Mouse (Mus musculus): Measurements from ENCODE around the gene Tctn1.

Tctn1 gene

DNA sequence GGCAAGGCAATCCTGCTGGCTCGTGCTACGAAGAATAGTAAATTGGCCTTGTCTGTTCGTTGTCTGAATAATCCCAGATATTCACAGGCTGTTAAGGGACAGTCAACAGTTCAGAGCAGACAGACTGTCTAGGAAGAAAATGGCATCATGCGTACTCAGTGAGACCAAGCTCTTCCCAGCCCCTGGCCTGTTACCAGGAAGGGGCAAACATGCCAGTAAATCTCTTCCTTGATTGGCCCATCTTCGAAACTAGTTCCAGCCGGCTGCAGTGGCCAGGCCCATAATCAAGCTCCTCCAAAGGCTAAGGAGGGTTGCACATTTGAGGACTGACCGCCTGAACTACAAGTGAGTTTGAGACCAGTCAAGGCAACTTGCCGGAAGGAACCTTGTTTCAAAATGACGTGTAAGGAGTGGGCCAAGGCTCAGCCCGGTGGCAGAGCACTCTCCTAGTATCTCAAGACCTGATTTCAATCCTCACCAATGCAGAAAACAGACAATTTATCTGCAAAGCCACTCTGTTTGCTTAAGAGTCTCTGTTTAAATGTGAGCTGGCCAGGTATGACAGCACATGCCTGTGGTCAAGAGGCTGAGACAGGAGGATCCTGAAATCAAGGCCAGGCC, 17.6 kb downstream of the Tctn1 start:
- no peak for DNase-seq

DNA sequence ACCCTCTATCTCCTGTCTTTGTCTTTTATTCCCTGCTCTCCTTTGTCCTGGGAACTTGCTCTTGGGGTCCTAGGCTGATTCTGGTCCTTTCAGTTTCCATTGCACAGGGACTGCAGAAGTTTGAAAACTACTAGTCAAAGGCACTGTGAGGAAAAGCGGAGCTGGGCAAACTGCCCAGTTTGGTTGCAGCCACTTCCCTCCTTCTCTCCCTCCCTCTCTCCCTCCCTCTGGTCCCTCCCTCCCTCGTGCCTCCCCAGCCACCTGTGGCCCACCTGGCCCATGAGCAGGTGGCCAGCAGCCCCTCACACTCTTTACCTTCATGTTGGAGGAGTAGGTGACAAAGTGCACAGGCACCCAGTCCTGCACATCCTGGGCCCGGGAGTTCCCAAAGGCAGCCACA, 19.1 kb downstream of the Tctn1 start:
- no peak for DNase-seq

DNA sequence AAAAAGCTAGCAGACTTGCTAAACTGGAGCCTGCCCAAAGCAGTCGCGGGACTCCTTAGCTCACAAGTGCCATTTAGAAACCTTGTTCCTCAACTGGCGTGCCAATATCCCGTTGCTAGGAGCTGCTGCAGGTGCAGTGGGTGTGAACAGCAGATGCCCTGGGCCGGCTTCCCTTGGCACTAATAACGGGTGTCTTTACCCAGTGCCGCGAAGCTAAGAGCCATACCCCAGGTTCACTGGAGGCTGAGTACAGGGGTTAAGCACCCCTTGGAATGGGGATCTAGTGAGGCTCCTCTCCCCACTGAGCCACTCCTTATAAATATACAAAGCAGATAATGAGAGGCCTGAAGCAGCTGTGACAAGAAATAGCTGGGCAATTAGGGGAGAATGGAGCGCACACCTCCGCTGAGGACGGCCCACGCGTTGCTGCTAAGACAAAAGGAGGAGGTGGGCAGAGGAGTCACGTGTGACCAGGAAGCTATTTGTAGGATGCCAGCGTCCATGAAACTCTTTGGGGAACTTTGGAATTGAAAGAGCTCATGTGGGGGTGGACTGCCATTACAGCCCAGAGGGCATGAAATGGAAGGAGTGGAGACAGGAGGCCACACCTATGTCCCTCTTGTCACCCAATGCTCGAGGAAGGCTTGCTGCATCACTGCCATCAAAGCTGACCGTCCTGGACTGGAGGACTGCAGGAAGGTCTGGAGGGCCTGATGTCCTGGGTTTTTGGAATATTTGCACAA, 20.3 kb downstream of the Tctn1 start:
- DNase-seq, result no peak

DNA sequence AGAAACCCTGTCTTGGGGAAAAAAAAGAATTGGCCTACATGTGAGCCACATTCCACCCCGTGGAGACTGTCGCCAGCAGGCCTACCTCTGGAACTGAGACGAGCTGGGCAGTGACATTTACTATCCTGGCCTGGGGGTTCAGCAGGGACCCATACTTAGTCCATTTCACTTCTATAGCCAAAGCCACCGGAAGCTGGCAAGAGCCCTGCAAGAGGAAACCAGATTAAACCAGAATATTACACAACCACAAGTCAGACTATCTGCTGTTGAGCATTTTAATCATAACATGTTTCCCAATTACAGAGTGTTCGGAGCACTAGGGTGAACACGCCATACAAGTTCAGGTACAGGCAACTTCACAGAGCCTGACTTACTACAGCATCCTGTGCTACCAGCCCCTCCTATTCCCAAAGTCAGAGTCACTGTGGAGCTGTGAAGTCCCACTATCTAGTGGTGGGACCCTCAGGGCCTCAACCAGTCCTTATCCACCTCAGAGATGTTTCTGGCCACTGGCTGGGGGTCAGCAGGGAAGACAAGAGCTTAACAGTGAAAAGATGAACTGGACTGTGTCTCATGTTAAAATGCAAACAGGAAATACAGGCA, 21.6 kb downstream of the Tctn1 start:
- no peak for DNase-seq

DNA sequence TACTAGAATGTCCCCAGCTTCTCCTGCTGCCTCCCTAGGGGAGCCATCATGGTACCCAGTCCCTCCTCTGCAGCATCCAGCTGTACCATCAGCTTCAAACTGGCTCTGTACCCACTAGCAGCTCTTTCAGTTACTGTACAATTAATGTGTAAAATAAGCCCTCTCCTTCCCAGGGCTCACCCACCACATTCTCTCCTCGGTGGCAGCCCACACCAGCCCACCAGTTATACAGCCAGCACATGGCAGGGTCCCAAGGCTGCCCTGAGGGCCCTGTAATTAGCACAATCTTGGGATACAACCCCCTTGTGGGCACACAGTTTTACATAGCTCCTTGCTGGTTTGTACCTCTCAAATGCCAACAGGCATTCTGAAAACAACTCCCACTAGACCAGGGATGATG, 23.3 kb downstream of the Tctn1 start:
- no peak for DNase-seq

GRCm38 (mm10) chr5:122240521-122240920, 23.7 kb downstream of the Tctn1 start:
- no peak for DNase-seq

DNA sequence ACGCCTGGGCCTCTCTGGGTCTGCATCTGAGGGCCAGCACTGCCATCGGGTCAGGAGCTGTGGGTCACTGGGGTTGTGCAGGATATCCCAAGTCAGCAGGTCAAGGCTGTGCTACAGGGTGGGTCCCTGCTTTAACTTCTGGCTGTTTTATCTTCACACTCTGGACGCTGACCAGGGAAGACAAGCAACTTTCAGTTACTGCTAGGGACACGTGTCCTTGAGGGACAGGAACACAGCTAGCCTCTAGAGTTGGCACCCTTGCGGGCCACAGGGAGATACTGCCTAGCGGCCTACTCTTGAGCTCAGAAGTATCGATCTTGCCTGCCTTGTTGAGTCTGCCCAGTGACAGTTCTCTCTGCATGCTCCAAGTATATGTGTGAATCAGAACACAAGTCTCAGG, 24.6 kb downstream of the Tctn1 start:
- DNase-seq, result no peak

GRCm38 (mm10) chr5:122237200-122237599, 27.1 kb downstream of the Tctn1 start:
- DNase-seq, result no peak

GRCm38 (mm10) chr5:122235196-122235836, 28.9 kb downstream of the Tctn1 start:
- peak; percentile 80 for DNase-seq

DNA sequence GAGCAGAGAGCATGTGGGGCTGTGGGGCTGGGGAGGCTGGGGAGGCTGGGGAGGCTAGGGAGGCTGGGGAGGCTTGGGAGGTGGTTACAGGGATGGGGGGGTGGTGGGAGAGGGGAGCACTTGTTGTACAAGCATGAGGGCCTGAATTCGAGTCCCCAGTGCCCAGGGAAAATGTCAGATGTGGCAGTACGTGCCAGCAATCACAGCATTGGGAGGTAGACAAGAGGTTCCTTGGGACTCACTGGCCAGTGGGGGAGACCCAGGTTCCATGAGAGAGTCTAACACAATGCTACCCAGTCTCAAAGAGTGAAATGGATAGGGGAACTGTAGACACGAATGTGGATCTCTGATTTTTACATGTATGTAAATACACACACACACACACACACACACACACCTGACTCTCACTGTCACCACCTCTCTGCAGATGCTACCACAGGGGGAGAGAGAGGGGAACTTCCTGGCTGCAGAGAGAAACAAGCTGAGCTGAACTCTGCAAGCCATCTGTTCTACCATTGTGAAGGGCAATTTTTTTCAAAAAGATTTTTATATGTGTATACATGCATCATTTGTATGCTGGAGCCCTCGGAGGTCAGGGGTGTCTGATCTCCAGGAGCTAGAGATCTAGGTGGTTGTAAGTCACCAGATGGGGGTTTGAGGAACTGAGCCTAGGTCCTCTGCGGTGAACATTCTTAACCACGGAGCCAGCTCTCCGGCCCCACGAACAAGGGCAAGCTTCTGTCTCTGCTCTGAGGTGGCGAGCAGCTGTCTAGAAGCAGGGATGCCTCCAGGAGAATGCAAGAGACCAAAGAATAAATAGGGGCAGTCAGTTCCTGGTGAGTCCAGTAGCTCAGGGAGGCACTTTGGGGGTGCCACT, 29.7 kb downstream of the Tctn1 start:
- peak; percentile 71 for DNase-seq

DNA sequence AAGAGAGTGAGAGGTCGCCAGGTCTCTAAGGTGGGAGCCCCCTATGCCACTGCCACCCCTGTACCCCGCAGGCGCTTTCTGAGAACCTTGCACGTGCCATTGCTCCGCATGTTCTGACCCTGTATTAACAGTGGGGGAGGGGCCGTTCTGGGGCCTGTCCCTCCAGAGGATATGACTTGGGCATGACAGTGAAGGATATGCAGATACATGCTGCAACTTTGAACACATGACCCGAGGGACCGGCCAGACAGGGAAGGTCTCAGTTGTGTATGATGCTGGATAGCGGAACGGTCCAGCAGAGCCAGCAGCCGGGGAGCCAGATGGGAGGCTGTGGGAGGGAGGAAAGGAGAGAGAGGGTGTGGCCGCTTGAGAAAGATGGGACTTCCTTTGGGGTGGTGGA, 30.6 kb downstream of the Tctn1 start:
- peak; percentile 63 for DNase-seq

GRCm38 (mm10) chr5:122233077-122233581, 31.1 kb downstream of the Tctn1 start:
- DNase-seq, result peak; percentile 58

GRCm38 (mm10) chr5:122232004-122232403, 32.3 kb downstream of the Tctn1 start:
- no peak for DNase-seq

- no peak for DNase-seq
Measured at GRCm38 (mm10) chr5:122231431-122231830, 32.8 kb downstream of the Tctn1 start.

DNA sequence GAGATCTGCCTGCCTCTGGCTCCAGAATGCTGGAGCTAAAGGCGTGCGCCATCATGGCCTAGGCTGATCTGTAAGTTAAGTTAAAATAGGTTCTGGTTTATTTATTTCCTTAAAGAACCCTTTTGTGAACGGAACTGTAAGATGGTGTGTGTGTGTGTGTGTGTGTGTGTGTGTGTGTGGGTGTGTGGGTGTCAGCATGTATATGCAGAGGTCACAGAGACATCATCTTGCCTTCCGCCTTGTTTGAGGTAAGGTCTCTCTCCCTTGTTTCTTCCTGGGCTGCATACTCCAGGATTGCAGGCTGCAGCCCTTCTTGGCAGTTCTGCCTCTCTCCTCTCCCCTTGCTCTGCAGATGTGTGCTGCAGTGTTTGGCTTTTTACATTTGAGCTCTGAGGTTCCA, 33.4 kb downstream of the Tctn1 start:
- DNase-seq, result peak; percentile 44

- no peak for DNase-seq
Measured at GRCm38 (mm10) chr5:122228772-122229171, 35.5 kb downstream of the Tctn1 start.

GRCm38 (mm10) chr5:122228271-122228765, 35.9 kb downstream of the Tctn1 start:
- no peak for DNase-seq

- DNase-seq, result no peak
Measured at GRCm38 (mm10) chr5:122224291-122224690, 40.0 kb downstream of the Tctn1 start.

- DNase-seq, result no peak
Measured at GRCm38 (mm10) chr5:122221085-122221484, 43.2 kb downstream of the Tctn1 start.

DNA sequence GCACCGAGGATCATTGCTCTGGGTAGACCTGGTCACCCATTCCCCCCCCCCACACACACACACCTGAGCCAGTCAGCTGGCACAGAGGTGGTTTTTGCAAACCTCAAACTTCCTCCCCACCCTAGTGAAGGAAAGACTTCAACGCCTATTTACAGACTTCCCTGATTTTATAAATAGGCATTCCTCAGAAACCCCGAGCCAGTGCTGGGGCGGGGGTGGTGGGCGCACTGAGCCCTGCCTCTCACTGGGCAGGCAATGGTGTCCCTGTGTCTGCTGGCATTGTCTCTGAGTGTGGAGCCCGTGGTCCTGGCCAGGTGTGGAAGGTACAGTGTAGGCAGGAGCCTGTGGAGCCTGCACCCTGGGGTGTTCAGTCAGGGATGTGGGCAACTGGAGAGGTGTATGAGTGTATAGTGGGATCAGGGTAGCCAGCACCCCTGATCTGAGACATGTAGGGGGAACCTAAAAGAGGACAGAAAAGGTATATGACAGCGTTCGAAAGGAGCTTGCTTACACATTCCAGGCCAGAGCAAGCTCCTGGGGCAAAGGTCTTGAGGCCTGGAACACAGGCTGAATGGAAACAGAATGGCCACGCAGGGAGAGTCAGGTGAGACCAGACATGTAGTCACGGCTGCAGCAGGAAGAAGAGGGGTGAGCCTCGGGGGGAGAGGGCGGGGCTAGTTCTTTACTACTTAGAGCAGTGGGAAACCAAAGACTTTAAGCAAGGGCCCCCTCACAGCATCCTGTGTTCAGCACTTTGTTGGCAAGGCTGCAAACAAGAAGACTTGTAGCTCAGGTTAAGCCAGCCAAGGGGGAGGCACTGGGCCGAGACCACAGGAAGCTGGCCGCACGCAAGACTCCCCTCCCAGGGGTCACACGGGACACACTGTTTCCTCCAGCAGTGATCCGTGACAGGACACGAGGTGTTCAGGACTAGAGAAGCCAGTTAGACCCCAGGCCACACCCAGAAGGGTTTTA, 44.3 kb downstream of the Tctn1 start:
- DNase-seq, result peak; percentile 83

DNA sequence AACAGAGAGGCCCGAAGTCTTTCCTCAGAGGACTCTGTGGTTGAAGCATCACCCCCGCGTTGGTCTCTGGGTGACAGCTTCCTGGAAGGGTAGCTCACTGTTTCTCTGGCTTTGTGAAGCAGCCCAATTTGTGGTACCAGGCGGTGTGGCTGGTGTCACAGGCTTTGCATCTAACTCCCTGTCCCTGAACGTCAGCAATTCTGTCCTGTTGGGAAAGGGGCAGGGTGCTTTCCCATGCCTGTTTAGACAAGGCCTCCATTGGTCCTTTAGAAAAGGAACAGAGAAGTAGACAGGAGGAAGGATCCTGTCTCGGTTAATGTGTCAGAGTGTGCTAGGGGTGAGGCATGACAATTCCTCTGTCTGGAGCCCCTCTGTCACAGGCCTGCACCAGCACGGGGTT, 45.3 kb downstream of the Tctn1 start:
- DNase-seq, result peak; percentile 63

Data from thymus, postnatal 4 days (tissue).